Mouse (Mus musculus): ENCODE results near the gene Kcnj13.

DNA sequence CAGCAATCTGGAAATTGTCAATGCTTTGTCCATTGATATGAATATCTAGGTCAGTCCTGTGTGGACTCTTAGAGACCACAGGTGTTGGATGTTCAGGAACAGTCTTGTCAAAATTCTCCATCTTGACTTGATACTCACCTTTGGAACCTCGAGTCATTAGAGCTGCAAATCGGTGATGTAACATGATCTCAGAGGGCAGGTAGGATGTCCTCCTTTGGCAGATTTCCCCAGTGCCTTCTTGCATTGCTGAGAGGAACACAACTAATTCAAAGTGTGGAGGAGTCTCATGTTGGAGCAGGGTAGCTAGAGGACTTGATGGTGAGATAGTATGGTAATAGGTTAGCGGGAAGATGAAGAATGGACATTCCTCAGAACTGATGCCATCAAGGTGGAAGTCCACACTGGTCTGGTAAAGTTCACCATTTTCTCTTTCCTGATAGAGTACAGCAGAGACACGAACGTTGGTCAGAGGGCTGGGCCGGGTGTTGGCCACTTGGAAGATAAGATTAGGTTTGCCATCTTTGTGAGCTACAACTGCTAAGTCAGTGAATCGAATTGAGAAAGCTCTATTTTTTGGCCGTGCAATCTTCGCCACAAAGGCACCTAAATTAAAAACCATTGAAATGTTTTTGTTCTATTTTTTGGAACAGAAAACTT, 8.0 kb downstream of the Kcnj13 start:
- no peak for TF ChIP-seq EP300 (IDR thresholded peaks at IDR 0.05; ENCODE audit: low read depth)
- TF ChIP-seq CTCF (IDR thresholded peaks at IDR 0.05; ENCODE audit: low read depth) = no peak

Measured in liver, postnatal 0 days (tissue).